In the genomic region with DNA sequence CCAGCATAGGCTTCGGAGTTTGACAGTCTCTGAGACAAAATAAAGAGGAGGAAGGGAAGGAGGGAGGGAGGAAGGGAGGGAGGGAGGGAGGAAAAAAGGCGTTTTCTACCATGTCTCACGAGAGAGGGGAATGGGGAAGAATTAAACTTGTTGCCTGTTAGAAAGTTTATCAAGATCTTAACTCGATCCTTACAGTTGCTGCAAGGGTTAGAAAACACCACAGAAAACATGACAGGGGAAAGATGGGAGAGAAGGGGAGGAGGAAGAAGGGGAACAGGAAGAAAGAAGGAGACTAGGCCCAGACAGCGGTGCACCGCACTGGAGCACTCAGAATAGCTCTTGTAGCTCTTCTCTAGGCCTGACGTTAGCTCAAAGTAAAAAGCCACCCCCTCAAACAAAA, we compare ENCODE assay signal across 8 mouse cellular contexts. TPM values are rescaled to one million over a fixed set of nuclear protein-coding genes. Genes with fewer than 3 reads are reported as not detected.
DNase-seq lines count a peak whose midpoint lies in the region; ATAC-seq lines count a peak whose summit lies in the region.

No protein-coding gene starts in this region.

- H3K36me3 ChIP-seq in heart, embryonic 10.5 days: peaks cover 12% of the 10 kb centered on the region
- no peaks in the 10 kb centered on the region for H3K36me3 ChIP-seq in neural tube, embryonic 13.5 days
- peaks cover 20% of the 10 kb centered on the region; the same call in 1 of the 2 replicates for H3K36me3 ChIP-seq in limb, embryonic 12.5 days
- 0 out of 2 replicates have a peak, but pooled peaks cover 2% of the 10 kb centered on the region for H3K36me3 ChIP-seq in stomach, embryonic 15.5 days

- no peak for ATAC-seq in neural tube, embryonic 13.5 days (ENCODE audit: low read depth)
- no peak for ATAC-seq in limb, embryonic 12.5 days (ENCODE audit: insufficient number of reproducible peaks, insufficient read depth, low FRiP score, low TSS enrichment, low read depth)
- no peak for ATAC-seq in stomach, embryonic 15.5 days (ENCODE audit: insufficient read depth, low FRiP score, low read depth)

- H3K9me3 ChIP-seq in heart, embryonic 10.5 days: no peaks in the 10 kb centered on the region
- H3K9me3 ChIP-seq in neural tube, embryonic 13.5 days: no peaks in the 10 kb centered on the region
- H3K9me3 ChIP-seq in limb, embryonic 12.5 days: no peaks in the 10 kb centered on the region
- no peaks in the 10 kb centered on the region for H3K9me3 ChIP-seq in stomach, embryonic 15.5 days

- H3K4me2 ChIP-seq in neural tube, embryonic 13.5 days: no peak overlapping the region
- H3K4me2 ChIP-seq in limb, embryonic 12.5 days: no peak overlapping the region
- H3K4me2 ChIP-seq in stomach, embryonic 15.5 days: no peak overlapping the region

- DNase-seq in heart, embryonic 10.5 days (ENCODE audit: low spot score): no peak
- no peak for DNase-seq in heart, postnatal 10 days
- no peak for DNase-seq in neural tube, embryonic 10.5 days (ENCODE audit: extremely low spot score, low spot score)
- no peak for DNase-seq in yolk sac, embryonic 10.5 days (ENCODE audit: low spot score)
- no peak for DNase-seq in natural killer cell, adult 2 months (ENCODE audit: low spot score in 2 of 2)

- 59% methylated on average over 7 of the region's 7 CpGs for WGBS in heart, embryonic 10.5 days
- 75% methylated on average over 7 of the region's 7 CpGs for WGBS in neural tube, embryonic 13.5 days
- WGBS in limb, embryonic 12.5 days: 61% methylated on average over 7 of the region's 7 CpGs
- whole genome bisulfite sequencing in stomach, embryonic 15.5 days: 42% methylated on average over 7 of the region's 7 CpGs

- no peaks in the 10 kb centered on the region for H3K27me3 ChIP-seq in heart, embryonic 10.5 days (ENCODE audit: insufficient read depth, poor library complexity, severe bottlenecking)
- H3K27me3 ChIP-seq in neural tube, embryonic 13.5 days: no peaks in the 10 kb centered on the region
- H3K27me3 ChIP-seq in limb, embryonic 12.5 days: no peaks in the 10 kb centered on the region
- H3K27me3 ChIP-seq in stomach, embryonic 15.5 days (replicated peaks): no peaks in the 10 kb centered on the region

- H3K27ac ChIP-seq in heart, embryonic 10.5 days: peak overlapping the region; percentile 78
- peak overlapping the region; percentile 30 for H3K27ac ChIP-seq in neural tube, embryonic 13.5 days (replicated peaks)
- peak overlapping the region; percentile 60 for H3K27ac ChIP-seq in limb, embryonic 12.5 days
- peak overlapping the region; percentile 84 for H3K27ac ChIP-seq in stomach, embryonic 15.5 days

- intact Hi-C loops in heart, postnatal 10 days (cut with DNase I): no loop called here

- no peak overlapping the region for H3K9ac ChIP-seq in neural tube, embryonic 13.5 days
- H3K9ac ChIP-seq in limb, embryonic 12.5 days (replicated peaks): no peak overlapping the region
- H3K9ac ChIP-seq in stomach, embryonic 15.5 days: no peak overlapping the region

- H3K4me3 ChIP-seq in heart, embryonic 10.5 days: no peak overlapping the region; the same call in 1 of the 2 replicates
- no peak overlapping the region for H3K4me3 ChIP-seq in neural tube, embryonic 13.5 days
- H3K4me3 ChIP-seq in limb, embryonic 12.5 days (replicated peaks): no peak overlapping the region
- no peak overlapping the region for H3K4me3 ChIP-seq in stomach, embryonic 15.5 days (replicated peaks)

- peaks cover 48% of the 10 kb centered on the region for H3K4me1 ChIP-seq in heart, embryonic 10.5 days
- peaks cover 54% of the 10 kb centered on the region for H3K4me1 ChIP-seq in neural tube, embryonic 13.5 days (replicated peaks)
- H3K4me1 ChIP-seq in limb, embryonic 12.5 days (replicated peaks): peaks cover 37% of the 10 kb centered on the region
- peaks cover 46% of the 10 kb centered on the region for H3K4me1 ChIP-seq in stomach, embryonic 15.5 days

RNA-seq across cellular contexts. Expression of gene Amz1, which starts 48.2 kb away (rescaled TPM):
- polyA plus RNA-seq in heart, embryonic 10.5 days (2016; fragmentation: Nextera tagmentation; extraction: Ambion mirVana): 0.55 and 1.2 TPM in 2 replicates
- under 1 TPM; 0.74 to 0.84 TPM for total RNA-seq in heart, postnatal 10 days (2021)
- 1.6 and 2.1 TPM in 2 replicates for polyA plus RNA-seq in neural tube, embryonic 13.5 days (2015; fragmentation: Nextera tagmentation; extraction: Ambion mirVana)
- polyA plus RNA-seq in limb, embryonic 12.5 days (2016; fragmentation: Nextera tagmentation; extraction: Ambion mirVana): 0.89 and 0.93 TPM in 2 replicates
- polyA plus RNA-seq in stomach, embryonic 15.5 days (2015; fragmentation: Nextera tagmentation; extraction: Ambion mirVana): 1.1 and 1.3 TPM in 2 replicates

RNA-seq across cellular contexts. Expression of gene Gna12, which starts 58.1 kb away (rescaled TPM):
- 12.5 and 17.6 TPM in 2 replicates for polyA plus RNA-seq in heart, embryonic 10.5 days (2016; fragmentation: Nextera tagmentation; extraction: Ambion mirVana)
- total RNA-seq in heart, postnatal 10 days (2021): 10 to 100 TPM; 87.4 to 89.9 TPM
- 20.5 and 35.0 TPM in 2 replicates for polyA plus RNA-seq in neural tube, embryonic 13.5 days (2015; fragmentation: Nextera tagmentation; extraction: Ambion mirVana)
- 18.5 and 49.7 TPM in 2 replicates for polyA plus RNA-seq in limb, embryonic 12.5 days (2016; fragmentation: Nextera tagmentation; extraction: Ambion mirVana)
- 49.5 and 50.1 TPM in 2 replicates for polyA plus RNA-seq in stomach, embryonic 15.5 days (2015; fragmentation: Nextera tagmentation; extraction: Ambion mirVana)

Comparison
In these comparisons a context has a peak if more than half of its experiments do, and no peak if none do; other contexts are left out.
1. H3K27ac ChIP-seq: peak in every context shown above with its lines; median percentile 84 in stomach, embryonic 15.5 days; 78 in heart, embryonic 10.5 days; 60 in limb, embryonic 12.5 days; 30 in neural tube, embryonic 13.5 days.